Mouse (Mus musculus) stomach, embryonic 15.5 days (tissue): ENCODE data around the gene Gm5565. TPM values are rescaled to one million over a fixed set of nuclear protein-coding genes. Genes with fewer than 3 reads are reported as not detected.
"Not testable (repeated sequence)": the region's sequence is repeated elsewhere in the genome, so short reads cannot be mapped to it uniquely, and the experiment has no call there.

Source experiments
- ATAC-seq: fragments of 200-750 bp; cut with Nextera tagmentation; 2 replicates; pipeline ENCODE4 v1.8.0; 2017; ENCODE audit warnings: low read depth, moderate number of reproducible peaks, moderate TSS enrichment; ENCODE audit not compliant: insufficient read depth, low FRiP score
- H3K27ac ChIP-seq: fragments of 300-500 bp; sonication (generic); 2 replicates; pipeline ENCODE4 v1.5.1; 2015; ENCODE audit warnings: mild to moderate bottlenecking, inconsistent platforms
- H3K27me3 ChIP-seq: fragments of 300-500 bp; sonication (generic); replicated peaks from 2 replicates; pipeline ENCODE4 v1.6.1; 2015; ENCODE audit warnings: inconsistent platforms
- H3K36me3 ChIP-seq: fragments of 300-500 bp; sonication (generic); 2 replicates; pipeline ENCODE4 v1.6.1; 2015; ENCODE audit warnings: inconsistent platforms
- H3K4me1 ChIP-seq: fragments of 300-500 bp; sonication (generic); 2 replicates; pipeline ENCODE4 v1.6.1; 2015; ENCODE audit warnings: inconsistent platforms
- H3K4me2 ChIP-seq: fragments of 300-500 bp; sonication (generic); 2 replicates; pipeline ENCODE4 v1.6.1; 2015; ENCODE audit warnings: mild to moderate bottlenecking, inconsistent platforms
- H3K4me3 ChIP-seq: fragments of 300-500 bp; sonication (generic); replicated peaks from 2 replicates; pipeline ENCODE4 v1.5.1; 2015; ENCODE audit warnings: inconsistent platforms
- H3K9ac ChIP-seq: fragments of 300-500 bp; sonication (generic); 2 replicates; pipeline ENCODE4 v1.6.1; 2015; ENCODE audit warnings: inconsistent platforms
- H3K9me3 ChIP-seq: fragments of 300-500 bp; sonication (generic); 2 replicates; pipeline ENCODE4 v1.6.1; 2016; ENCODE audit warnings: inconsistent platforms
- WGBS: fragments of 180-500 bp; shearing (Covaris S2); methylation state at CpG from one replicate; pipeline ENCODE4 v1.1.7; 2015; 5-methylcytosine and 5-hydroxymethylcytosine counted together
- polyA plus RNA-seq: library from polyadenylated mRNA; unstranded; fragments of >200 nt; fragmentation: Nextera tagmentation; extraction: Ambion mirVana; gene quantifications from 2 replicates; pipeline ENCODE4 v1.2.1, GENCODE M21; 2015

Gene Gm5565
- polyA plus RNA-seq, 1 experiment from 2014 or later, result not detected

DNA sequence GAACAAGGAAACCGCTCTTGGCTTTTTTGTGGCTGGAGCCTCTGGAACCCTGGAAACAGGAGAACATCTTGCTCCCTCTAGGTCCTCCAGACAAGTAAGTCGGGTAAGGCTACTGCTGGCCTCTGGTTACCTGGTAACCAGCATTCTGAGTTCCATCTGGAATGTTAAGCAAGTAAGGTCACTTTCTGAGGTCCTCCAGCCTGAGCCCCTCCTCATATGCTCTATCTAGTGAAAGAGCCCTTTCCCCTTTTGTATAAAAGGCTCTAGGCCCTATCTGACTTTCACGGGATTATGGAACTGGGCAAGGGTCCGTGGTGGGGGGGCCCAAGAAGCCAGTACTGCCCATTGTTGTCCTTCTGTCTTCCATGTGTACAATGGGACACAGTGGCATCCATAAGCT, 24.9 kb upstream of the Gm5565 start, which contains the start of gene 1700001J03Rik:
1700001J03Rik (minus strand) TSS at position 101 of the 400 bp plus-strand sequence.
- not testable (repeated sequence) for H3K36me3 ChIP-seq, H3K9ac ChIP-seq, H3K27ac ChIP-seq, ATAC-seq, H3K4me2 ChIP-seq, H3K4me3 ChIP-seq, H3K4me1 ChIP-seq, H3K27me3 ChIP-seq, H3K9me3 ChIP-seq
- 81% methylated on average over 4 of the region's 4 CpGs for WGBS

- not testable (repeated sequence) for ATAC-seq, H3K27me3 ChIP-seq, H3K4me2 ChIP-seq, H3K9me3 ChIP-seq, H3K9ac ChIP-seq, H3K4me3 ChIP-seq, H3K36me3 ChIP-seq, H3K4me1 ChIP-seq, H3K27ac ChIP-seq
- WGBS, result 52% methylated on average over 4 of the region's 4 CpGs
Measured at GRCm38 (mm10) chr5:146172744-146173143, 12.4 kb upstream of the Gm5565 start.

DNA sequence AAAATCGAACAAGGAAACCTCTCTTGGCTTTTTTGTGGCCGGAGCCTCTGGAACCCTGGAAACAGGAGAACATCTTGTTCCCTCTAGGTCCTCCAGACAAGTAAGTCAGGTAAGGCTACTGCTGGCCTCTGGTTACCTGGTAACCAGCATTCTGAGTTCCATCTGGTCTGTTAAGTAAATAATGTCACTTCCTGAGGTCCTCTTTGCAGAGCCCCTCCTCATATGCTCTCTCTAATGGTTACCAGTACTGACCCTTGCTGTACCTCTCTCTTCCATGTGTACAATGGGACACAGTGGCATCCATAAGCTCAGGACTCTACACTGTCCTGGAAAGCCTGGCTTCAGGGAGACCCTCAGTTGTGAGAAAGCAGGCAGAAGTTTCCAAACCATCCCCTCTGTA, 10.3 kb upstream of the Gm5565 start, which contains the start of gene Gm6309:
Gm6309 (minus strand) TSS at position 101 of the 400 bp plus-strand sequence.
- not testable (repeated sequence) for H3K27me3 ChIP-seq, H3K36me3 ChIP-seq, H3K9ac ChIP-seq, ATAC-seq, H3K9me3 ChIP-seq, H3K4me1 ChIP-seq, H3K4me2 ChIP-seq, H3K4me3 ChIP-seq, H3K27ac ChIP-seq
- 68% methylated on average over 2 of the region's 2 CpGs for WGBS

DNA sequence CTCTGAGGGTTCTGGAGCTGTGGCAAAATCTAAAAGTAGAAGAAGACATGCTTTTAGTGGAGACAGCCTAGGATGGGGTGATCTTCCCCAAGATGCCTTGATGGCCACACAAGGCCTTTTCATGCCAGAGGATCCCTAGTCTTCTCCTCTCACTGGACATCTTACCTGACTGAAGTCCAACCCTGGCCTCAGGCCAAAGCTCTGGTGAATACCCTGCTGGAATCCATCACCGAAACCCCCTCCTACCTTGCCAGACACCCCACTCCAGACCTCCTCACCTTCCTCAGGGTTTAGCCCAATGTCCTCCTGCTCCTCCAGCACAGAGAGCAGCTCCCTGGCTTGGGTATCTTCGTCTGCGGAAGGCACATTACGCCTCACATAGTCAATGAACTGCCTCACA, 2.0 kb downstream of the Gm5565 start:
- H3K9me3 ChIP-seq, H3K4me1 ChIP-seq, ATAC-seq, H3K4me2 ChIP-seq, H3K9ac ChIP-seq, H3K27ac ChIP-seq, H3K36me3 ChIP-seq, H3K4me3 ChIP-seq, H3K27me3 ChIP-seq: not testable (repeated sequence)
- 93% methylated on average over 4 of the region's 4 CpGs for WGBS

DNA sequence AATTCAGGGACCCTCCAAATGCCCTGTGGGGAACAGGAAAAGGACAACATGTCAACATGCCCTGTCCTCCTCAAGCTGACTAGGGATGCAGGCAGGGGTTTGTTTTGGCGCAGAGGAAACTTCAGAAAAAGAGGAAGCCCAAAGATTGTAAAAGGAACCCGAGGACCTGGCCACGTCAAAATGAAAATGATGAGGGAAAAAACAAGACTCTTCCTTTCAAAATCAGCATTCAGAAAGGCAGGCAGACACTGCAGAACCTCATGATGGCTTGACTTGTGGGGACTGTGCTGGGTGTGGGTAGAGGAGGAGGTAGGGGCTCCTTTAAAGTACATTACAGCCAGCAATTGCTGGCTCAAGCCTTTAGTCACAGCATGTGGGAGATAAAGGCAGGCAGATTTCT, 9.9 kb downstream of the Gm5565 start:
- WGBS, result 69% methylated on average over 3 of the region's 3 CpGs
- H3K4me3 ChIP-seq, result no peak overlapping the region
- H3K9me3 ChIP-seq, result no peaks in the 10 kb centered on the region
- no peaks in the 10 kb centered on the region for H3K27me3 ChIP-seq
- no peak for ATAC-seq
- no peak overlapping the region for H3K9ac ChIP-seq
- no peak overlapping the region for H3K27ac ChIP-seq
- no peaks in the 10 kb centered on the region for H3K36me3 ChIP-seq
- no peak overlapping the region for H3K4me2 ChIP-seq
- no peaks in the 10 kb centered on the region for H3K4me1 ChIP-seq

- H3K9me3 ChIP-seq, result no peaks in the 10 kb centered on the region
- no peak overlapping the region for H3K4me2 ChIP-seq
- no peaks in the 10 kb centered on the region for H3K36me3 ChIP-seq
- H3K27ac ChIP-seq, result no peak overlapping the region
- WGBS, result 38% methylated on average over 2 of the region's 2 CpGs
- H3K4me1 ChIP-seq, result no peaks in the 10 kb centered on the region
- ATAC-seq, result no peak
- H3K4me3 ChIP-seq, result no peak overlapping the region
- H3K27me3 ChIP-seq, result no peaks in the 10 kb centered on the region
- H3K9ac ChIP-seq, result no peak overlapping the region
Measured at GRCm38 (mm10) chr5:146147903-146148302, 12.4 kb downstream of the Gm5565 start.

Other genes with a start within 250 kb of the Gm5565 start
- gene Cyp3a25, start 150.9 kb downstream of the Gm5565 start, polyA plus RNA-seq, result 0.10 TPM in 1 of 2 replicates, not detected in the other
- not detected in 2 replicates for gene Cyp3a59, start 81.3 kb downstream of the Gm5565 start, polyA plus RNA-seq
- gene Gm6309, start 10.2 kb upstream of the Gm5565 start, polyA plus RNA-seq, result not detected in 2 replicates
- gene 1700001J03Rik, start 24.8 kb upstream of the Gm5565 start, polyA plus RNA-seq, result not detected in 2 replicates
- 47.1 and 48.2 TPM in 2 replicates for gene Rnf6, start 61.0 kb upstream of the Gm5565 start, polyA plus RNA-seq
- gene Cdk8, start 70.7 kb upstream of the Gm5565 start, polyA plus RNA-seq, result 19.8 and 20.5 TPM in 2 replicates
- gene Wasf3, start 224.4 kb upstream of the Gm5565 start, polyA plus RNA-seq, result 1.8 TPM in 2 replicates